Mouse (Mus musculus) spleen, postnatal 36 days (tissue): Measurements from ENCODE around the gene Prm1.

Source experiments
- DNase-seq, 2 experiments: peaks; one replicate each; pipeline ENCODE4 v3.0.0; 2022; ENCODE audit warnings: low spot score in 2 of 2, mixed read lengths in 1 of 2

Prm1 gene

DNA sequence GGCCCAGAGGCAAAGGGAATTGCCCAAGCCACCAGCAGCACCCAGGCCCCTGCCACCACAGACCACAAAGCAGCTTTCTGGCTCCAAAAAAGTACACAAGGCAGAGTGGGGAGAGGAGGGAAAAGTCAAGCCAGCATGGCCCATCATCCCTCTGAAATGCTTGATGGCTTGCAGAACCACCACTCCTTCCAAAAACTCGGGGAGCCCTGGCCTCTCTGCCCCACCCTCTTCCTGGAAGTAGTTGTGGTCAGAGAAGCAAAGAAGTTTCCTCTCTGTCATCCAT, 22.5 kb downstream of the Prm1 start:
- no peak for DNase-seq

GRCm38 (mm10) chr16:10782377-10783151, 23.1 kb downstream of the Prm1 start:
- DNase-seq, result no peak

GRCm38 (mm10) chr16:10781862-10782371, 23.7 kb downstream of the Prm1 start:
- DNase-seq, result no peak

- no peak for DNase-seq
Observed at GRCm38 (mm10) chr16:10780631-10781120, 25.0 kb downstream of the Prm1 start.

GRCm38 (mm10) chr16:10777579-10778160, 28.0 kb downstream of the Prm1 start:
- no peak for DNase-seq

GRCm38 (mm10) chr16:10776322-10776721, 29.3 kb downstream of the Prm1 start:
- DNase-seq, result no peak

GRCm38 (mm10) chr16:10774726-10775125, 30.9 kb downstream of the Prm1 start:
- DNase-seq, result peak; percentile 10 to 25

GRCm38 (mm10) chr16:10773543-10773942, 32.1 kb downstream of the Prm1 start:
- no peak for DNase-seq

- DNase-seq, result peak; percentile 68 to 71
Observed at GRCm38 (mm10) chr16:10771769-10772510, 33.7 kb downstream of the Prm1 start.

DNA sequence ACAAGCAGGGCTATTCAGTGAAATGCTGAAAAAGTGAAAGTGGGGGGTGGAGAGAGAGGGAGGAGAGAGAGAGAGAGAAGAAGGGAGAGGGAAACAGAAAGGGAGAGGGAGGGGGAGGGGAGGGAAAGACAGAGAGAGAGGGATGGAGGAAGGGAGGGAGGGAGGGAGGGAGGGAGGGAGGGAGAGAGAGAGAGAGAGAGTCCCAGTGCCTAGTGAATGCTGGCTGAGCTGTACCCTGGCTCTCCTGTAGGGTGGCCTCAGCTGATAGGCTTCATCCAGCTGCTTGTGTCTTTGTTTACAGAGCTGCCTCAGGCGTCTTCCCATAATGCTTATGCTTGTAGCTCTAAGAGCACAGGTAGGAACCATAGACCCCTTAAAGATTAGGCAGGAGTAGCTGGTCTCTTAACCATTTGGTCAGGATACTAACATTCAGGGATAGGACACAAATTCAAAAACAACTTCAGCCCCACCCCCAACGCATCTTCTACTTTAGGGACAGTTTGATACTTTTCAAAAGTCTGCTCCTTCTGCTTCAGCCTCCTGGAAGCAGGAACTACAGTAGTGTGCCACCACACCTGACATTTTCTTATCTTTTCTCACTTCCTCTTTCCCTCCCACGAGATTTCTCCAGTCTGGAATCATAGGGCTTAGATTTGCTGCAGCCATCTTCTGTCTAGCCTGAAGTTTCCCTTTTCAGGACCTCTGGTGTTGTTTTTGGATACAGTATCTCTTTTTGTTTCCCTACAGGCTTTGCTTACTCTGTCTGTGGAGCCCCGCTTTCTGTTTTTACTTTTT, 34.9 kb downstream of the Prm1 start:
- peak in 1 of 2 experiments; percentile 8 for DNase-seq

GRCm38 (mm10) chr16:10769661-10770060, 36.0 kb downstream of the Prm1 start:
- DNase-seq, result peak; percentile 69 to 71

- peak; percentile 57 to 61 for DNase-seq
Observed at GRCm38 (mm10) chr16:10768821-10769220, 36.8 kb downstream of the Prm1 start.

GRCm38 (mm10) chr16:10767158-10767557, 38.5 kb downstream of the Prm1 start:
- DNase-seq, result peak; percentile 67 to 74

DNA sequence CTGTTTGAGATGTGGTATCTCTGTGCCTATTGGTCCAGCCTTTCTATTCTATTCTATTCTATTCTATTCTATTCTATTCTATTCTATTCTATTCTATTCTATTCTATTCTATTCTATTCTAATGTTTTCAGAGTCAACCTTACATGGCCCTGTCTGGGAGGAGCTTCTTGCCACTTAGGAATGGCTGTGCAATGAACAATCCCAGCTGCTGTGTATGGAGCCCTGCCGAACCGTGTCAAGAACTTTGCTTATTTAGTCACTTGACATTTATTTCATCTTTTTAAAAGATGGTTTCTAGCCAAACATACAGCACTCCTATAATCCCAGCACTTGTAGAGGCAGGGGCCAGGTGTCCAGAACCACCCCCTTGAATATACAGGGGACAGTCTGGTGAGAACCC, 41.3 kb downstream of the Prm1 start:
- DNase-seq, result no peak

DNA sequence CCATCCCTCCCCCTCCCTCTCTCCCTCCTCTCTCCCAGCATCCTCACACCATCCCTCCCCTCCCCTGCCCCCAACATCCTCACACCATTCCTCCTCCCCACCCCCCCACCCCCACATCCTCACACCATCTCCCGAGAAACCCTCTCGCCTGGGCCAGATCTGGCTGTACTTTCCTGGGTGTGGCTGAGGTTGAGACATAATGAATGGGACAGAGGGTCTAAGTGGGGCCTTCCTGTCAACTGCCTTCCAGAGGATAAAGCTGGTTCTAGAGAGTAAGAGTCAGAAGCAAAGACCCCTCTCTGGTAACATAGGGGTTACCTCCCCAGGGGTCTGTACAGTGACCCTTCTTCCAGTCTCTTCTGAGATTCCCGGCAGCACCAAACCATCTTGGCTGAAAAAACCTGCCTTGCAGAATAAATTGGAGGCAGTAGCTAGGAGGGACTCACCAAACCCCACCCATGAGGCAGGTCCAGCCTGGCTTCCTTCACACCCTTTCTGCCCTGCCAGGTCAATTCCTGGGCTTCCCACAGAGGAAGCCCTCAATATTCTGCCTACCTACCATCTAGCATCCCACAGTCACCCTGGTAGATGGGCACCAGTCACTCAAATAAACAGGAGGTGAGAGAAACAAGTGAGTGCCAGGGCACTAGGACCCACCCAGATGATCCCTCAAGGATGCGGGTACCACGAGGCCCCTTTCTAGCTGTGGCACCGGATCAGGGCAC, 41.9 kb downstream of the Prm1 start:
- no peak for DNase-seq

- no peak for DNase-seq
Observed at GRCm38 (mm10) chr16:10762569-10763180, 43.0 kb downstream of the Prm1 start.

DNA sequence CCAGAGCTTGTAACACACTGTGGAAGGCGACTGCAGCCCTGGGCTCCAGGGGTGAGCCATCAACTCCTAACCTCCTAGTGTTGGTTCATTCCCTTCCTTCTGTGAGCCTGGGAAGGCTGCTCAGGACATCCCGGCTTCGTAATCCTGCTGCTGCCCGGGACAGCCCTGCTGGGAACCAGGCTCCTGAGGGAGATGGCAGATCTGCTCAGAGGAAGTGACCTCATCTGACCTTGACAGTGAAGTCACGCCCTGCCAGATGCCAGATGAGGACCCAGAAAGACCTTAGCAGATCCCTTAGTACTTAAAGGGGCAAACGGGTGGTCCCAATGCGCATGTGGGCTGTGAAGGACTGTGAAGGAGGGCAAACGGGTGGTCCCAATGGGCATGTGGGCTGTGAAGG, 44.5 kb downstream of the Prm1 start:
- DNase-seq, result no peak

DNA sequence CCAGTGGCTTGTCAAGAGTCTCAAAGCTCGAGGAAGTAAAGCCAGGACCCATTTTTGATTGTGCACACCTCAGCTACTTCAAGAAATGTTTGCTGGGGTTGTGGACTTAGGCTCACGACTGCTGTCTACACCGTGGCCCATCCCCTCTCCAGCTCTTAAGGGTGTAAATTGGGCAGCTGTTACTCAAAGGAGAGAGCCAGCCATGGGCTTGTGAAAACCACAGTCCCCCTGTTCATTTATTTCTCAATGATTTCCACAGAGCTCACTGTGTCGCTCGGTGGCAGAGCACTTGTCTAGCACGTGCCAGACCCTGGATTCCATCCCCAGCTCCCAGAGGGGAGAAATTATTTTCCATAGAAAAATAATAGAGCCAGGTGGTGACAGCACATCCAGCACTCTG, 49.5 kb downstream of the Prm1 start:
- DNase-seq, result no peak

GRCm38 (mm10) chr16:10754521-10755296, 50.9 kb downstream of the Prm1 start:
- DNase-seq, result no peak

- DNase-seq, result no peak
Observed at GRCm38 (mm10) chr16:10749824-10750223, 55.8 kb downstream of the Prm1 start.
